Mouse (Mus musculus) intestine, postnatal 0 days (tissue): ENCODE measurements around the gene Gopc. TPM values are rescaled to one million over a fixed set of nuclear protein-coding genes. Genes with fewer than 3 reads are reported as not detected.

Source experiments
- ATAC-seq: fragments of 200-750 bp; cut with Nextera tagmentation; 2 replicates; pipeline ENCODE4 v1.8.0; 2017; ENCODE audit warnings: mild to moderate bottlenecking, moderate TSS enrichment, moderate library complexity
- H3K27ac ChIP-seq: fragments of 300-500 bp; sonication (generic); 2 replicates; pipeline ENCODE4 v1.5.1; 2014; ENCODE audit warnings: mild to moderate bottlenecking, low read depth, low read length, moderate library complexity
- H3K27me3 ChIP-seq: fragments of 300-500 bp; sonication (generic); replicated peaks from 2 replicates; pipeline ENCODE4 v1.6.1; 2014; ENCODE audit warnings: low read length, mixed read lengths; ENCODE audit not compliant: control insufficient read depth, insufficient read depth
- H3K36me3 ChIP-seq: fragments of 300-500 bp; sonication (generic); 2 replicates; pipeline ENCODE4 v1.6.1; 2014; ENCODE audit warnings: mild to moderate bottlenecking, moderate library complexity; ENCODE audit not compliant: control insufficient read depth, insufficient read depth
- H3K4me1 ChIP-seq: fragments of 300-500 bp; sonication (generic); replicated peaks from 2 replicates; pipeline ENCODE4 v1.6.1; 2014; ENCODE audit warnings: antibody characterized with exemption, low read length, mixed read lengths; ENCODE audit not compliant: control insufficient read depth, insufficient read depth
- H3K4me2 ChIP-seq: fragments of 300-500 bp; sonication (generic); replicated peaks from 2 replicates; pipeline ENCODE4 v1.6.1; 2014; ENCODE audit warnings: low read depth, mild to moderate bottlenecking, moderate library complexity
- H3K4me3 ChIP-seq: fragments of 300-500 bp; sonication (generic); 2 replicates; pipeline ENCODE4 v1.5.1; 2014; ENCODE audit warnings: low read depth, low read length
- H3K9ac ChIP-seq: fragments of 300-500 bp; sonication (generic); 2 replicates; pipeline ENCODE4 v1.6.1; 2014; ENCODE audit warnings: mild to moderate bottlenecking, low read depth, low read length
- H3K9me3 ChIP-seq: fragments of 300-500 bp; sonication (generic); 2 replicates; pipeline ENCODE4 v1.6.1; 2016; ENCODE audit warnings: mixed run types; ENCODE audit not compliant: control insufficient read depth
- CTCF ChIP-seq: sonication (generic); IDR thresholded peaks from 2 replicates; pipeline ENCODE4 v1.5.1; 2016; ENCODE audit warnings: low read depth, mild to moderate bottlenecking, control low read depth, antibody characterized with exemption, moderate library complexity
- WGBS: fragments of 180-500 bp; shearing (Covaris S2); extraction: QIAGEN DNeasy Blood & Tissue Kit; methylation state at CpG from one replicate; pipeline ENCODE4 v1.1.7; 2014; 5-methylcytosine and 5-hydroxymethylcytosine counted together
- polyA plus RNA-seq: library from polyadenylated mRNA; unstranded; fragments of >200 nt; fragmentation: Nextera tagmentation; extraction: Ambion mirVana; gene quantifications from 2 replicates; pipeline ENCODE4 v1.2.1, GENCODE M21; 2015

The Gopc gene
- polyA plus RNA-seq, 1 experiment from 2014 or later, result 10.4 TPM

- WGBS, result under 1% methylated on average over 19 of the region's 19 CpGs
- no peak; the same call in 1 of the 2 replicates for ATAC-seq
- Histone ChIP-seq H3K4me2 (peak overlapping the region; percentile 84), H3K27me3 (no peaks in the 10 kb centered on the region), H3K27ac (peak overlapping the region; percentile 96), H3K9me3 (no peaks in the 10 kb centered on the region), H3K36me3 (no peaks in the 10 kb centered on the region), H3K4me3 (peak overlapping the region; percentile 96), H3K9ac (peak overlapping the region; percentile 86), H3K4me1 (0 out of 2 replicates have a peak, but pooled peaks cover 3% of the 10 kb centered on the region)
- no peak for TF ChIP-seq CTCF
Observed at GRCm38 (mm10) chr10:52381321-52381801, 563 bp downstream of the Gopc start.

GRCm38 (mm10) chr10:52377813-52378212 lies 4.1 kb downstream of the Gopc start:
- no peak overlapping the region for H3K27ac ChIP-seq
- WGBS, result 94% methylated on average over 2 of the region's 2 CpGs
- H3K36me3 ChIP-seq, result no peaks in the 10 kb centered on the region
- H3K4me3 ChIP-seq, result no peak overlapping the region
- no peak overlapping the region for H3K9ac ChIP-seq
- no peaks in the 10 kb centered on the region for H3K9me3 ChIP-seq
- ATAC-seq, result no peak
- TF ChIP-seq CTCF, result no peak
- no peak overlapping the region for H3K4me2 ChIP-seq
- H3K27me3 ChIP-seq, result no peaks in the 10 kb centered on the region
- 0 out of 2 replicates have a peak, but pooled peaks cover 3% of the 10 kb centered on the region for H3K4me1 ChIP-seq

- no peaks in the 10 kb centered on the region for H3K36me3 ChIP-seq
- TF ChIP-seq CTCF, result no peak
- no peak overlapping the region for H3K27ac ChIP-seq
- H3K4me1 ChIP-seq, result 0 out of 2 replicates have a peak, but pooled peaks cover 3% of the 10 kb centered on the region
- no peak overlapping the region for H3K9ac ChIP-seq
- no peak overlapping the region for H3K4me3 ChIP-seq
- no peak overlapping the region for H3K4me2 ChIP-seq
- ATAC-seq, result no peak
- no peaks in the 10 kb centered on the region for H3K9me3 ChIP-seq
- no peaks in the 10 kb centered on the region for H3K27me3 ChIP-seq
- 62% methylated on average over 2 of the region's 2 CpGs for WGBS
Observed at GRCm38 (mm10) chr10:52376422-52376821, 5.5 kb downstream of the Gopc start.

- no peaks in the 10 kb centered on the region for H3K9me3 ChIP-seq
- 0 out of 2 replicates have a peak, but pooled peaks cover 3% of the 10 kb centered on the region for H3K4me1 ChIP-seq
- H3K4me2 ChIP-seq, result no peak overlapping the region
- TF ChIP-seq CTCF, result no peak
- no peaks in the 10 kb centered on the region for H3K36me3 ChIP-seq
- no peak overlapping the region for H3K27ac ChIP-seq
- no peak overlapping the region for H3K4me3 ChIP-seq
- no peaks in the 10 kb centered on the region for H3K27me3 ChIP-seq
- no peak for ATAC-seq
- H3K9ac ChIP-seq, result no peak overlapping the region
Observed at GRCm38 (mm10) chr10:52374651-52375050, 7.3 kb downstream of the Gopc start.

GRCm38 (mm10) chr10:52373834-52374233 lies 8.1 kb downstream of the Gopc start:
- H3K9ac ChIP-seq, result no peak overlapping the region
- H3K4me1 ChIP-seq, result 0 out of 2 replicates have a peak, but pooled peaks cover 3% of the 10 kb centered on the region
- H3K36me3 ChIP-seq, result no peaks in the 10 kb centered on the region
- H3K4me3 ChIP-seq, result no peak overlapping the region
- H3K4me2 ChIP-seq, result no peak overlapping the region
- no peak for TF ChIP-seq CTCF
- H3K27me3 ChIP-seq, result no peaks in the 10 kb centered on the region
- H3K27ac ChIP-seq, result no peak overlapping the region
- no peaks in the 10 kb centered on the region for H3K9me3 ChIP-seq
- 39% methylated on average over 4 of the region's 4 CpGs for WGBS
- ATAC-seq, result no peak; the same call in 1 of the 2 replicates

- Histone ChIP-seq H3K4me1 (no peaks in the 10 kb centered on the region), H3K36me3 (no peaks in the 10 kb centered on the region), H3K27me3 (no peaks in the 10 kb centered on the region), H3K4me3 (no peak overlapping the region), H3K27ac (no peak overlapping the region), H3K4me2 (no peak overlapping the region), H3K9ac (no peak overlapping the region), H3K9me3 (no peaks in the 10 kb centered on the region)
- no peak for ATAC-seq
- no peak for TF ChIP-seq CTCF
- 76% methylated on average over 4 of the region's 4 CpGs for WGBS
Observed at GRCm38 (mm10) chr10:52368376-52368775, 13.5 kb downstream of the Gopc start.
